Mouse (Mus musculus) ES-E14 (cell line): Measurements from ENCODE around the gene Tnfsf8. TPM values are rescaled to one million over a fixed set of nuclear protein-coding genes. Genes with fewer than 3 reads are reported as not detected.

Experiments
- DNase-seq: peaks from one replicate; pipeline ENCODE4 v3.0.0-alpha.2; 2013; ENCODE audit warnings: low read depth, low spot score
- H3K27ac ChIP-seq: 2 replicates; pipeline ENCODE4 v1.5.1; 2012; ENCODE audit warnings: low read depth, mild to moderate bottlenecking, low read length, moderate library complexity, mixed read lengths; ENCODE audit not compliant: poor library complexity, insufficient read depth, severe bottlenecking
- H3K36me3 ChIP-seq: 2 replicates; pipeline ENCODE4 v1.6.1; 2012; ENCODE audit warnings: mild to moderate bottlenecking, low read length, moderate library complexity, mixed read lengths; ENCODE audit not compliant: control insufficient read depth, poor library complexity, insufficient read depth, severe bottlenecking
- H3K4me1 ChIP-seq, 2 experiments: fragments of 150-350 bp in 1 of 2; sonication (generic) in 1 of 2; 2 replicates each; pipeline ENCODE4 v1.6.1; 2012; ENCODE audit warnings: low read length in 2 of 2, mild to moderate bottlenecking in 1 of 2, mixed read lengths in 1 of 2; ENCODE audit not compliant: control insufficient read depth in 2 of 2, insufficient read depth in 2 of 2, poor library complexity in 1 of 2
- H3K4me3 ChIP-seq, 2 experiments: fragments of 150-350 bp in 1 of 2; sonication (generic) in 1 of 2; 2 replicates each; pipeline ENCODE4 v1.5.1; 2012; ENCODE audit warnings: low read length in 2 of 2, low read depth in 1 of 2, mild to moderate bottlenecking in 1 of 2, mixed read lengths in 1 of 2; ENCODE audit not compliant: insufficient read depth in 1 of 2, poor library complexity in 1 of 2, severe bottlenecking in 1 of 2
- H3K9ac ChIP-seq: 2 replicates; pipeline ENCODE4 v1.6.1; 2012; ENCODE audit warnings: low read depth, mild to moderate bottlenecking, low read length, mixed read lengths; ENCODE audit not compliant: poor library complexity, insufficient read depth, severe bottlenecking
- H3K9me3 ChIP-seq: fragments of 150-350 bp; sonication (generic); 2 replicates; pipeline ENCODE4 v1.6.1; 2012; ENCODE audit warnings: low read depth, mild to moderate bottlenecking, low read length; ENCODE audit not compliant: control insufficient read depth, insufficient read depth
- CHD2 ChIP-seq: IDR thresholded peaks from 2 replicates; pipeline ENCODE4 v1.6.1; 2014; ENCODE audit warnings: mild to moderate bottlenecking, low read depth, low read length, inconsistent platforms
- HCFC1 ChIP-seq: IDR thresholded peaks from 2 replicates; pipeline ENCODE4 v1.6.1; 2012; ENCODE audit warnings: low read length, inconsistent platforms, borderline replicate concordance; ENCODE audit not compliant: insufficient read depth
- MAFK ChIP-seq: IDR thresholded peaks from 2 replicates; pipeline ENCODE4 v1.6.1; 2014; ENCODE audit warnings: mild to moderate bottlenecking, low read depth, low read length, inconsistent platforms; ENCODE audit not compliant: insufficient read depth
- ZC3H11A ChIP-seq: IDR thresholded peaks from 2 replicates; pipeline ENCODE4 v1.6.1; 2012; ENCODE audit warnings: low read depth, mild to moderate bottlenecking, inconsistent platforms, low read length, borderline replicate concordance
- ZNF384 ChIP-seq: IDR thresholded peaks from 2 replicates; pipeline ENCODE4 v1.6.1; 2012; ENCODE audit warnings: low read depth, low read length, inconsistent platforms
- in situ Hi-C, 2 experiments: fragments of 600-800 bp; cut with MboI; formaldehyde crosslinking; loops; one replicate each; pipeline ENCODE4 v1.15.1; 2025; ENCODE audit warnings: low sequenced_read_pairs in 2 of 2, inconsistent platforms in 1 of 2; ENCODE audit not compliant: unreplicated experiment in 2 of 2
- total RNA-seq: library from RNA; depleted of rRNA; stranded (reverse); fragments of 300-350 nt; gene quantifications from 2 replicates; pipeline ENCODE4 v1.2.3, GENCODE M21; 2012; rRNA removed

Tnfsf8 gene
- total RNA-seq, 1 experiment = 0.04 TPM

- Histone ChIP-seq H3K27ac (no peak overlapping the region), H3K4me3 (no peak overlapping the region), H3K9me3 (no peaks in the 10 kb centered on the region), H3K9ac (no peak overlapping the region), H3K4me1 (no peaks in the 10 kb centered on the region), H3K36me3 (no peaks in the 10 kb centered on the region)
- DNase-seq = no peak
- TF ChIP-seq ZC3H11A (no peak), MAFK (no peak), HCFC1 (no peak), ZNF384 (no peak), CHD2 (no peak)
- in situ Hi-C loops = no loop called here
Measured at GRCm38 (mm10) chr4:63796527-63796926, 64.6 kb downstream of the Tnfsf8 start.

DNA sequence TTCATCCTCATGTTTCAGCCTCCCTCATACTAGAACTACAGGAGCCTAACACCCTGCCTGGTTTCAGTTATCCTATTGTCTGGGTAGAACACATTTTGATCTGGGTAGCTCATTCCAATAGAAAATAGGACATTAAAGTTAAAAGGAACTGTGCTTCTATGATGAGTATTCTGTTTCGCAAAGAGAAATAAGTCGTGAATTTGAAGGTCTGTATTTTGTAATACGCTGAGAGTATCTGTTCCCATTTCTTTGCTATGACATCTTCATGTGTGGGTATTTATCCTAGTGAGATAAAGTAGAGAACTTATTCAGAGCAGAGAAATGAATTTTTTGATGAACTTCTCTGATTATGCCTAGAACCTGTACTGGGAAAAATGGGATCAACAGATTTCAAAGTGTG, 68.8 kb downstream of the Tnfsf8 start:
- TF ChIP-seq MAFK (no peak), CHD2 (no peak), ZNF384 (no peak), HCFC1 (no peak), ZC3H11A (no peak)
- no peaks in the 10 kb centered on the region for H3K9me3 ChIP-seq
- in situ Hi-C loops = no loop called here
- no peaks in the 10 kb centered on the region for H3K36me3 ChIP-seq
- H3K4me1 ChIP-seq = no peaks in the 10 kb centered on the region
- no peak overlapping the region for H3K27ac ChIP-seq
- no peak overlapping the region for H3K4me3 ChIP-seq
- DNase-seq = no peak
- H3K9ac ChIP-seq = no peak overlapping the region

DNA sequence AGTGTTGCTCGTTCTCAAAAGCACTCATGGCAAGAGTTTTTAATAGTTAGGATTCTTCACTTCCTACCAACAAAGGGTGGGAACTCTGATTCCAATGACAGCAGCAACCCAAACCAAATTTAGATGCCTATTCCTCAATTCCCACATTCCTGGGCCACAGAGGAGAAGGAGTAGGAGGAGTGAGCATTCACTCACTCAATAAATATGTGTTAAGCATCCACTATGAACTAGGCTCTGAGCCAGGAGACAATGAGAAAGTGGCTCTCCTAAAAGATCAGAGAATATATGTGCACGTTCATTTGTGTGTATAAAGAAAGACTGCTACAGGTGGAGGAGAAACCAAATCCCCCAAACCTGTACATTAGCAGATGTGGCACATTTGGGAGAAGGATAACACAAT, 75.7 kb downstream of the Tnfsf8 start:
- Histone ChIP-seq H3K9me3 (no peaks in the 10 kb centered on the region), H3K27ac (no peak overlapping the region), H3K4me1 (no peaks in the 10 kb centered on the region), H3K4me3 (no peak overlapping the region), H3K9ac (no peak overlapping the region), H3K36me3 (no peaks in the 10 kb centered on the region)
- TF ChIP-seq ZNF384 (no peak), MAFK (no peak), CHD2 (no peak), ZC3H11A (no peak)
- no peak for DNase-seq
- in situ Hi-C loops = no loop called here

GRCm38 (mm10) chr4:63783826-63784225, 77.3 kb downstream of the Tnfsf8 start:
- TF ChIP-seq HCFC1 = no peak
- no peak for TF ChIP-seq ZC3H11A
- TF ChIP-seq ZNF384 = no peak
- no peak for TF ChIP-seq CHD2
- Histone ChIP-seq H3K4me3 (no peak overlapping the region), H3K27ac (no peak overlapping the region), H3K9ac (no peak overlapping the region), H3K36me3 (no peaks in the 10 kb centered on the region), H3K4me1 (no peaks in the 10 kb centered on the region), H3K9me3 (no peaks in the 10 kb centered on the region)
- no peak for DNase-seq
- in situ Hi-C loops = no loop called here

- H3K9ac ChIP-seq = no peak overlapping the region
- TF ChIP-seq ZC3H11A (no peak), CHD2 (no peak), MAFK (no peak), HCFC1 (no peak), ZNF384 (no peak)
- H3K27ac ChIP-seq = no peak overlapping the region
- H3K4me3 ChIP-seq = no peak overlapping the region
- H3K36me3 ChIP-seq = no peaks in the 10 kb centered on the region
- DNase-seq = no peak
- H3K4me1 ChIP-seq = no peaks in the 10 kb centered on the region
- in situ Hi-C loops = no loop called here
- H3K9me3 ChIP-seq = no peaks in the 10 kb centered on the region
Measured at GRCm38 (mm10) chr4:63782970-63783613, 78.1 kb downstream of the Tnfsf8 start.

Other genes starting within 250 kb of the Tnfsf8 start
- not detected in 2 replicates for gene Tex48, start 238.9 kb downstream of the Tnfsf8 start, total RNA-seq
- not detected in 2 replicates for gene Gm11214, start 198.0 kb downstream of the Tnfsf8 start, total RNA-seq
- gene Tnfsf15, start 116.2 kb downstream of the Tnfsf8 start, total RNA-seq = 0.11 and 0.49 TPM in 2 replicates
- 4.8 and 31.3 TPM in 2 replicates for gene Tnc, start 185.7 kb upstream of the Tnfsf8 start, total RNA-seq